Mouse (Mus musculus) thymus, adult 2 months (tissue): ENCODE measurements at regions not wholly inside any gene's neighbourhood (a gene's known extent, or its start where the extent isn't known, plus 50 kb on each side); places are given as distances from the start of the nearest gene placed in this dataset.

ENCODE experiments used
- CTCF ChIP-seq: fragments of 200-500 bp; IDR thresholded peaks from 2 replicates; pipeline ENCODE4 v1.5.1; 2012; ENCODE audit warnings: mild to moderate bottlenecking, control low read depth, low read length, moderate library complexity, borderline replicate concordance; ENCODE audit not compliant: control insufficient read depth, poor library complexity, insufficient read depth; ENCODE audit errors: extremely low read depth
- POLR2A ChIP-seq: fragments of 200-500 bp; IDR thresholded peaks from 2 replicates; pipeline ENCODE4 v1.6.1; 2012; ENCODE audit warnings: mild to moderate bottlenecking, low read length, control low read depth, moderate library complexity; ENCODE audit not compliant: control insufficient read depth, poor library complexity, insufficient read depth; ENCODE audit errors: extremely low read depth

DNA sequence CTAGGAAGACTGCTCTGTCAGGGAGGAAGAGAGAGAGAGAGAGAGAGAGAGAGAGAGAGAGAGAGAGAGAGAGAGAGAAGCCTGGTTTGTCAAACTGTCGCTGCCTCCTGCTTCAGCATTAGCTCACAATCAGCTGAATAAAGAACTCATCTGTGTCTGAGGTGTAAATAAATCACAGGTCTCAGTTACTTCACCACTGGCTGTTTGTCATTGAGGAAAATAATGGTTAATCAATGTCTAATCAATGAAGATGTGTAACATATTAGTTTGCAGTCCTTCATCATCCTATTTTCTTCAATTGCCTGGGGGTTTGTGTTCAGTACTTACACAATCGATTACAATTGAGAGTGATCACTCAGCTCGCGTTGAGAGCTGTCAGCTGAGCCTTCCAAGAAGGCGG, 171.9 kb downstream of the Grb14 start:
- TF ChIP-seq CTCF (no peak), POLR2A (no peak)
